Mouse (Mus musculus): Measurements from ENCODE around the gene Dgkz. TPM values are rescaled to one million over a fixed set of nuclear protein-coding genes. Genes with fewer than 3 reads are reported as not detected.
A peak's percentile ranks its signal among the peaks of the same experiment; 100 is the strongest.

Dgkz gene
- polyA plus RNA-seq, 1 experiment from 2014 or later: 39.1 TPM

GRCm38 (mm10) chr2:92008623-92009404, 33.1 kb upstream of the Dgkz start:
- WGBS: 3% methylated on average over 20 of the region's 20 CpGs
- no peak for DNase-seq (ENCODE audit: extremely low spot score, low spot score)
- peaks cover 47% of the 10 kb centered on the region for H3K4me1 ChIP-seq
- no peaks in the 10 kb centered on the region for H3K36me3 ChIP-seq (replicated peaks)
- H3K4me3 ChIP-seq: peak overlapping the region; percentile 61
- H3K27me3 ChIP-seq (ENCODE audit: poor library complexity, severe bottlenecking): peaks cover 48% of the 10 kb centered on the region
- H3K27ac ChIP-seq: peak overlapping the region; percentile 87
- no peaks in the 10 kb centered on the region for H3K9me3 ChIP-seq

GRCm38 (mm10) chr2:92007933-92008622, 32.4 kb upstream of the Dgkz start:
- Histone ChIP-seq H3K9me3 (no peaks in the 10 kb centered on the region), H3K4me1 (peaks cover 40% of the 10 kb centered on the region), H3K4me3 (peak overlapping the region; percentile 61), H3K27me3 (ENCODE audit: poor library complexity, severe bottlenecking) (peaks cover 43% of the 10 kb centered on the region), H3K27ac (peak overlapping the region; percentile 87), H3K36me3 (replicated peaks) (no peaks in the 10 kb centered on the region)
- WGBS: under 1% methylated on average over 31 of the region's 34 CpGs
- DNase-seq (ENCODE audit: extremely low spot score, low spot score): peak; percentile 98

GRCm38 (mm10) chr2:92006983-92007921, 31.6 kb upstream of the Dgkz start:
- DNase-seq (ENCODE audit: extremely low spot score, low spot score): peak; percentile 71
- Histone ChIP-seq H3K4me3 (peak overlapping the region; percentile 61), H3K4me1 (peaks cover 33% of the 10 kb centered on the region), H3K9me3 (no peaks in the 10 kb centered on the region), H3K36me3 (replicated peaks) (no peaks in the 10 kb centered on the region), H3K27me3 (ENCODE audit: poor library complexity, severe bottlenecking) (peaks cover 39% of the 10 kb centered on the region), H3K27ac (peak overlapping the region; percentile 87)
- 1% methylated on average over 28 of the region's 28 CpGs for WGBS

GRCm38 (mm10) chr2:92006491-92006890, 30.8 kb upstream of the Dgkz start:
- Histone ChIP-seq H3K36me3 (replicated peaks) (no peaks in the 10 kb centered on the region), H3K4me1 (peaks cover 30% of the 10 kb centered on the region), H3K4me3 (peak overlapping the region; percentile 61), H3K27ac (peak overlapping the region; percentile 87; the same call in 1 of the 2 replicates), H3K9me3 (no peaks in the 10 kb centered on the region), H3K27me3 (ENCODE audit: poor library complexity, severe bottlenecking) (peaks cover 39% of the 10 kb centered on the region)
- no peak for DNase-seq (ENCODE audit: extremely low spot score, low spot score)
- 42% methylated on average over 6 of the region's 6 CpGs for WGBS

- DNase-seq (ENCODE audit: extremely low spot score, low spot score): no peak
- 81% methylated on average over 7 of the region's 7 CpGs for WGBS
- Histone ChIP-seq H3K4me1 (peaks cover 30% of the 10 kb centered on the region), H3K27ac (no peak overlapping the region), H3K36me3 (replicated peaks) (no peaks in the 10 kb centered on the region), H3K27me3 (ENCODE audit: poor library complexity, severe bottlenecking) (peaks cover 29% of the 10 kb centered on the region), H3K4me3 (no peak overlapping the region), H3K9me3 (no peaks in the 10 kb centered on the region)
These were observed 29.0 kb upstream of the Dgkz start for GRCm38 (mm10) chr2:92004617-92005016.

- no peak for DNase-seq (ENCODE audit: extremely low spot score, low spot score)
These were observed 22.4 kb upstream of the Dgkz start for GRCm38 (mm10) chr2:91997905-91998608.

GRCm38 (mm10) chr2:91996006-91996405, 20.3 kb upstream of the Dgkz start:
- Histone ChIP-seq H3K27ac (no peak overlapping the region), H3K27me3 (ENCODE audit: poor library complexity, severe bottlenecking) (peaks cover 15% of the 10 kb centered on the region; the same call in 1 of the 2 replicates), H3K4me3 (no peak overlapping the region), H3K4me1 (peaks cover 15% of the 10 kb centered on the region), H3K9me3 (no peaks in the 10 kb centered on the region), H3K36me3 (replicated peaks) (no peaks in the 10 kb centered on the region)
- DNase-seq (ENCODE audit: extremely low spot score, low spot score): no peak
- 88% methylated on average over 5 of the region's 5 CpGs for WGBS

More at GRCm38 (mm10) chr2:91997905-91998608, 22.4 kb upstream of the Dgkz start:
- peaks cover 9% of the 10 kb centered on the region; the same call in 1 of the 2 replicates for H3K27me3 ChIP-seq (ENCODE audit: poor library complexity, severe bottlenecking)
- H3K4me3 ChIP-seq: no peak overlapping the region
- peaks cover 15% of the 10 kb centered on the region for H3K4me1 ChIP-seq
- no peaks in the 10 kb centered on the region for H3K9me3 ChIP-seq
- 90% methylated on average over 16 of the region's 16 CpGs for WGBS
- no peaks in the 10 kb centered on the region for H3K36me3 ChIP-seq (replicated peaks)
- H3K27ac ChIP-seq: no peak overlapping the region

GRCm38 (mm10) chr2:91993409-91993808, 17.7 kb upstream of the Dgkz start:
- Histone ChIP-seq H3K4me1 (peaks cover 15% of the 10 kb centered on the region), H3K36me3 (replicated peaks) (no peaks in the 10 kb centered on the region), H3K27me3 (ENCODE audit: poor library complexity, severe bottlenecking) (peaks cover 15% of the 10 kb centered on the region; the same call in 1 of the 2 replicates), H3K9me3 (peaks cover 2% of the 10 kb centered on the region; the same call in 1 of the 2 replicates), H3K27ac (peak overlapping the region; percentile 20; the same call in 1 of the 2 replicates), H3K4me3 (no peak overlapping the region)
- WGBS: 74% methylated on average over 3 of the region's 3 CpGs
- no peak for DNase-seq (ENCODE audit: extremely low spot score, low spot score)

GRCm38 (mm10) chr2:91989750-91990149, 14.1 kb upstream of the Dgkz start:
- Histone ChIP-seq H3K27ac (no peak overlapping the region), H3K9me3 (peaks cover 2% of the 10 kb centered on the region; the same call in 1 of the 2 replicates), H3K4me3 (no peak overlapping the region), H3K27me3 (ENCODE audit: poor library complexity, severe bottlenecking) (peaks cover 18% of the 10 kb centered on the region), H3K36me3 (replicated peaks) (no peaks in the 10 kb centered on the region), H3K4me1 (peaks cover 35% of the 10 kb centered on the region)
- DNase-seq (ENCODE audit: extremely low spot score, low spot score): no peak

GRCm38 (mm10) chr2:91987542-91987941, 11.9 kb upstream of the Dgkz start:
- no peak overlapping the region for H3K27ac ChIP-seq
- H3K4me3 ChIP-seq: no peak overlapping the region
- peaks cover 2% of the 10 kb centered on the region; the same call in 1 of the 2 replicates for H3K9me3 ChIP-seq
- 1% methylated on average over 3 of the region's 3 CpGs for WGBS
- peaks cover 24% of the 10 kb centered on the region for H3K27me3 ChIP-seq (ENCODE audit: poor library complexity, severe bottlenecking)
- H3K36me3 ChIP-seq (replicated peaks): no peaks in the 10 kb centered on the region
- peak; percentile 85 for DNase-seq (ENCODE audit: extremely low spot score, low spot score)
- H3K4me1 ChIP-seq: peaks cover 41% of the 10 kb centered on the region

GRCm38 (mm10) chr2:91986071-91986470, 10.4 kb upstream of the Dgkz start:
- Histone ChIP-seq H3K4me1 (peaks cover 44% of the 10 kb centered on the region), H3K36me3 (replicated peaks) (no peaks in the 10 kb centered on the region), H3K27me3 (ENCODE audit: poor library complexity, severe bottlenecking) (peaks cover 19% of the 10 kb centered on the region), H3K27ac (peak overlapping the region; percentile 71), H3K4me3 (no peak overlapping the region), H3K9me3 (peaks cover 2% of the 10 kb centered on the region; the same call in 1 of the 2 replicates)
- DNase-seq (ENCODE audit: extremely low spot score, low spot score): no peak
- 2% methylated on average over 5 of the region's 5 CpGs for WGBS

All from forebrain, embryonic 10.5 days (tissue).